ENCODE assay signal across 8 mouse cellular contexts in genomic region chr14:47597942-47598388, GRCm38 (mm10). TPM values are rescaled to one million over a fixed set of nuclear protein-coding genes. Genes with fewer than 3 reads are reported as not detected.
DNase-seq lines count a peak whose midpoint lies in the region; ATAC-seq and TF ChIP-seq lines count a peak whose summit lies in the region.

No protein-coding gene starts in this region.

- intact Hi-C loops in left cerebral cortex, adult 2 months (cut with DNase I) = loop anchor here (5.0 kb wide), 3 partner anchors 49 to 769 kb away; partner anchors contain the start of gene Ktn1

- peak overlapping the region; percentile 14; the same call in 1 of the 2 replicates for H3K4me3 ChIP-seq in left cerebral cortex, adult 2 months

- peak; percentile 79 for TF ChIP-seq CTCF in left cerebral cortex, adult 2 months (IDR thresholded peaks at IDR 0.05)

- DNase-seq in T-cell, adult 2 months (ENCODE audit: low spot score) = peak; percentile 53
- peak; percentile 44 for DNase-seq in cerebellum, adult 8-10 months
- DNase-seq in frontal cortex, postnatal 14 days (ENCODE audit: low spot score in 2 of 2) = peak; percentile 23 to 44
- peak; percentile 62 for DNase-seq in hindlimb bud, embryonic 11.5 days (ENCODE audit: extremely low spot score, low read depth, low spot score)
- peak; percentile 51 to 62 for DNase-seq in left cerebral cortex, adult 2 months (ENCODE audit: extremely low spot score in 1 of 2, low spot score in 2 of 2)
- peak; percentile 44 for DNase-seq in right cerebral cortex, postnatal 25 days

- peak; percentile 49 for ATAC-seq in megakaryocyte, adult 5-6 weeks (ENCODE audit: poor library complexity, severe bottlenecking)
- ATAC-seq in erythroblast, adult 5-6 weeks (replicated peaks; ENCODE audit: low FRiP score, poor library complexity, severe bottlenecking) = no peak

- no peak overlapping the region for H3K27ac ChIP-seq in left cerebral cortex, adult 2 months

RNA-seq across cellular contexts. Expression of gene Atg14, which starts 27.5 kb away (rescaled TPM):
- total RNA-seq in left cerebral cortex, adult 2 months (2021) = 10 to 100 TPM; 18.9 to 20.6 TPM
- 3.7 and 4.5 TPM in 2 replicates for total RNA-seq in megakaryocyte, adult 5-6 weeks (2015)
- 4.2 and 6.4 TPM in 2 replicates for total RNA-seq in megakaryocyte, adult 5-6 weeks (2017)
- total RNA-seq in erythroblast, adult 5-6 weeks (2015; ENCODE audit: low replicate concordance) = 11.5 and 30.7 TPM in 2 replicates
- 49.3 and 53.5 TPM in 2 replicates for total RNA-seq in erythroblast, adult 5-6 weeks (2017; ENCODE audit: low replicate concordance)

RNA-seq across cellular contexts. Expression of gene Ktn1, which starts 50.3 kb away (rescaled TPM):
- 10 to 100 TPM; 93.8 to 97.0 TPM for total RNA-seq in left cerebral cortex, adult 2 months (2021)
- 26.1 and 28.6 TPM in 2 replicates for total RNA-seq in megakaryocyte, adult 5-6 weeks (2015)
- 23.0 and 23.2 TPM in 2 replicates for total RNA-seq in megakaryocyte, adult 5-6 weeks (2017)
- 7.3 and 48.0 TPM in 2 replicates for total RNA-seq in erythroblast, adult 5-6 weeks (2015; ENCODE audit: low replicate concordance)
- total RNA-seq in erythroblast, adult 5-6 weeks (2017; ENCODE audit: low replicate concordance) = 6.6 and 17.8 TPM in 2 replicates
